Mouse (Mus musculus) Patski (cell line): Measurements from ENCODE around the gene Scube1. TPM values are rescaled to one million over a fixed set of nuclear protein-coding genes. Genes with fewer than 3 reads are reported as not detected.

Experiments used
- ATAC-seq: fragments of 100-300 bp; one replicate; pipeline ENCODE4 v1.8.0; 2021
- CTCF ChIA-PET: fragments of 350-600 bp; sonication (Branson Sonifier 250); formaldehyde crosslinking; loops from one replicate; lab custom pipeline; 2022; ENCODE audit warnings: inconsistent platforms; lab: Charles Lee
- POLR2A ChIA-PET: fragments of 350-600 bp; sonication (Branson Sonifier 250); formaldehyde crosslinking; loops from one replicate; lab custom pipeline; 2022; ENCODE audit warnings: antibody characterized with exemption, inconsistent platforms; lab: Charles Lee
- DNase-seq: peaks from one replicate; pipeline ENCODE4 v3.0.0-alpha.2; 2011; ENCODE audit warnings: low read depth, low spot score
- H3K27me3 ChIP-seq: fragments of 371-371 bp; one replicate; pipeline ENCODE4 v1.5.1; 2021
- CTCF ChIP-seq: fragments of 100-300 bp; IDR thresholded peaks from one replicate; pipeline ENCODE4 v1.5.1; 2021
- in situ Hi-C: fragments of 300-500 bp; cut with MboI; formaldehyde crosslinking; loops from 3 replicates; pipeline ENCODE4 v1.11.1; 2018; ENCODE audit warnings: low pct_unique_long_range_greater_than_20kb, mixed read lengths
- polyA plus RNA-seq: library from polyadenylated mRNA; unstranded; gene quantifications from one replicate; pipeline ENCODE4 v1.2.3, GENCODE M21; 2021

The Scube1 gene
- polyA plus RNA-seq, 1 experiment from 2014 or later: 0.71 TPM

- ATAC-seq (no peak), DNase-seq (no peak)
- CTCF ChIA-PET: interaction anchor here (1.0 kb wide), 1 partner anchor 29 kb away, joined by 3 read pairs; no protein-coding TSS in a partner anchor
- POLR2A ChIA-PET: no interaction called here
- in situ Hi-C loops: loop anchor here (10.0 kb wide), 1 partner anchor 90 kb away; no protein-coding TSS in a partner anchor
- peaks cover 35% of the 10 kb centered on the region for H3K27me3 ChIP-seq
- no peak for TF ChIP-seq CTCF
Observed at GRCm38 (mm10) chr15:83664722-83665121, 60.1 kb downstream of the Scube1 start.

- DNase-seq (no peak), ATAC-seq (no peak)
- ChIA-PET CTCF (no interaction called here), POLR2A (no interaction called here)
- TF ChIP-seq CTCF: no peak
- peaks cover 39% of the 10 kb centered on the region for H3K27me3 ChIP-seq
- in situ Hi-C loops: loop anchor here (10.0 kb wide), 1 partner anchor 92 kb away; no protein-coding TSS in a partner anchor
Observed at GRCm38 (mm10) chr15:83663066-83663465, 61.8 kb downstream of the Scube1 start.

DNA sequence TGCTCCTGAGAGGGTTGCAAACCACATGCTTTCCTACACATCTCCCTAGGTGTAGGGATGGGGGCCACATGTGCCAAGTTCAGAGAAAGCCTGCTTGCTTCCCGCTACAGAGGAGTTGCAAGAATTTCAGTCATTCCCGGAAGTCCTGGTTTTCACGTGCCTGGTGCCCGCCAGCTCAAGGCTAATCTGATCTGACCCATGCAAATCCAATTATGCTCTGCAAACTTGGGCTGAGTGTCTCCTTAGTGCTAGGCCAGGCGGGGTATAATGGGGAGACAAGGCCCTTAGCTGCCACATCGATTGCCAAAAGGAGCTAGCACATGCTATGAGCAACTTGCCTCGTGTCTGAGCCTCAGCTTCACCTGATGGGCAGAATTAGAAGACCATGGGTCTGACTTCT, 62.7 kb downstream of the Scube1 start:
- ATAC-seq: no peak
- no peak for DNase-seq
- no peak for TF ChIP-seq CTCF
- H3K27me3 ChIP-seq: peaks cover 41% of the 10 kb centered on the region
- ChIA-PET POLR2A (no interaction called here), CTCF (no interaction called here)
- in situ Hi-C loops: loop anchor here (10.0 kb wide), 1 partner anchor 93 kb away; no protein-coding TSS in a partner anchor

- peaks cover 40% of the 10 kb centered on the region for H3K27me3 ChIP-seq
Observed at GRCm38 (mm10) chr15:83642518-83642917, 82.3 kb downstream of the Scube1 start.

GRCm38 (mm10) chr15:83640208-83640607, 84.6 kb downstream of the Scube1 start:
- no peak for TF ChIP-seq CTCF
- peaks cover 30% of the 10 kb centered on the region for H3K27me3 ChIP-seq
- no peak for DNase-seq
- ATAC-seq: no peak
- CTCF ChIA-PET: no interaction called here
- in situ Hi-C loops: no loop called here
- POLR2A ChIA-PET: no interaction called here

More at GRCm38 (mm10) chr15:83642518-83642917, 82.3 kb downstream of the Scube1 start:
- DNase-seq (no peak), ATAC-seq (no peak)
- TF ChIP-seq CTCF: no peak
- ChIA-PET CTCF (no interaction called here), POLR2A (no interaction called here)
- in situ Hi-C loops: no loop called here

DNA sequence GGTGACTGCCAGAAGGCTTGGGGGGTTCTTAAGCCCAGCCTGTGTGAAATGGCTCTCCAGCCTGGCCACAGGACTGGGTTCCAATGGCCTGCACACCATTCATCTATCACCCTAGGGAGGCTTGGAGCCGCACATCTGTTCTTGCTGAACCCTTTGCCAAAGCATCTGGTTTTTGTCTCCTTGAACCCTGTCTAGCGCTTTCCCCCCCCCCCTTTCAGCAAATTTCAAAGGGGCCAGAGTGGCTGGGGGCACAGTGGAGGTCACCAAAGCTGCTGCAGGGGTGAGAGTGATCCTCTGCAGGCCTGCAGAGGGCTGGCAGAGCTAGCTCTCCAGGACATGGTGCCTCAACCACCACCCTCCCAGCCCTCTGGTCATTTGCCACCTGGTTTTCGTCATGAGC, 85.7 kb downstream of the Scube1 start:
- no peak for TF ChIP-seq CTCF
- ChIA-PET CTCF (no interaction called here), POLR2A (no interaction called here)
- no peak for DNase-seq
- peaks cover 23% of the 10 kb centered on the region for H3K27me3 ChIP-seq
- in situ Hi-C loops: no loop called here
- no peak for ATAC-seq

- CTCF ChIA-PET: no interaction called here
- H3K27me3 ChIP-seq: peaks cover 24% of the 10 kb centered on the region
- no peak for ATAC-seq
- TF ChIP-seq CTCF: no peak
- no peak for DNase-seq
- POLR2A ChIA-PET: no interaction called here
- in situ Hi-C loops: no loop called here
Observed at GRCm38 (mm10) chr15:83638196-83638899, 86.5 kb downstream of the Scube1 start.

- POLR2A ChIA-PET: no interaction called here
- peaks cover 17% of the 10 kb centered on the region for H3K27me3 ChIP-seq
- TF ChIP-seq CTCF: no peak
- in situ Hi-C loops: no loop called here
- ATAC-seq (no peak), DNase-seq (no peak)
- CTCF ChIA-PET: no interaction called here
Observed at GRCm38 (mm10) chr15:83636759-83637158, 88.1 kb downstream of the Scube1 start.

- ATAC-seq: no peak
- DNase-seq: no peak
- POLR2A ChIA-PET: no interaction called here
- peaks cover 19% of the 10 kb centered on the region for H3K27me3 ChIP-seq
- CTCF ChIA-PET: no interaction called here
- no peak for TF ChIP-seq CTCF
- in situ Hi-C loops: no loop called here
Observed at GRCm38 (mm10) chr15:83635251-83635650, 89.6 kb downstream of the Scube1 start.

DNA sequence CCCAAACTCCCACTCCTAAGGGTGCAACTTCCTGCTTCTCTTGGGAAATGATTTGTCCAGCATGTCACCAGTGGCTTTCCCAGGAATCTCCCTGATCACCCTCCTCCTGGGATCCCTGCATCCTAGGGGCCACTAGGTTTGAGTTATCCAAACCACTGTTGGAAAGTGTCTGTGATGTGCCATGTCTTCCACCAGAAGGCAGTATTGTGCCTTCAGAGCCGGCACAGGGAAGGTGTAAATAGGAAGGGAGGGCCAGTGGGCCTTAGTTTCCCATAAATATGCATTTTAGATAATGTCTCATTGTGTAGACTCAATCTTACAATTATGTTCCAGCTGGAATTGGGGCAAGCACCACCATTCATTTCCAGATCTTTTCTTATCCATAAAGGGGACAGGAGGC, 90.7 kb downstream of the Scube1 start:
- H3K27me3 ChIP-seq: peaks cover 19% of the 10 kb centered on the region
- ATAC-seq (no peak), DNase-seq (no peak)
- TF ChIP-seq CTCF: no peak
- ChIA-PET POLR2A (no interaction called here), CTCF (no interaction called here)
- in situ Hi-C loops: no loop called here

DNA sequence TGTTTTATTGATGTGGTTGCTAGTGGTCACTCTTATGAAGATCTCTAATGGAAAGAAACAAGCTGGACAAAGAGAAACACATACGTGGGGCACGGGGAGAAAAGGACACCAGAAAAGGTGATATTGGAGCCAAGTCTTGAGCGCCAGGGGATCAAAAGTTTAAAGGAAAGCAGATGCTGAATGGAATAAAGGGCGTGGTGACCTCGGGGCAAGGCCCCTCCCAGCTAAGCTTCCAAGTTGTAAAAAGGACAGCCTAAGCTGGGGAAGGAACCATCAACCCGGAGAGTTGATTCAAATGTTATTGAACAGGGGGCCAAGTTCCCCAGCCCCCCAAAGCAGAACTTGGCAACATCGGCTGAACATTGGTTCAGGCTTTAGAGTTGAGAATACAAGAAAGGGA, 93.8 kb downstream of the Scube1 start:
- ChIA-PET POLR2A (no interaction called here), CTCF (interaction anchor here (1.1 kb wide), 1 partner anchor 24 kb away, joined by 3 read pairs; no protein-coding TSS in a partner anchor)
- peaks cover 9% of the 10 kb centered on the region for H3K27me3 ChIP-seq
- in situ Hi-C loops: no loop called here
- DNase-seq (no peak), ATAC-seq (no peak)
- no peak for TF ChIP-seq CTCF

DNA sequence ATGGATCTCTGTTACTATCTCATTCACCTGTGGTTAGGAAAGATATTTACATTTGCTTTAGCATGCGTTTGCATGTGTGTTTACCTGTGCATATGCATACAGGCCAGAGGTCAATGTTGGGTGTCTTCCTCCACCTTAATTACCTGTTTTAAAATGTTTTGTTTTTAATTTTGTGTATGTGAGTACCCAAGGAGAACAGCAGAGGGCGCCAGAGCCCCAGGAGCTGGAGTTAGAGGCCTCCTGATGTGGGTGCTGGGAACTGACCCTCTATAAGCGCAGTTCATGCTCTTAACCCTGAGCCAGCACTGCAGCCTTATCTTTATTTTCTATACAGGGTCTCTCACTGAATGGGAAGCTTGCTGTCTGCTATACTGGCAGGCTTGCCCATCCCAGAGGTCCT, 95.1 kb downstream of the Scube1 start:
- ChIA-PET CTCF (interaction anchor here (1.1 kb wide), 1 partner anchor 22 kb away, joined by 3 read pairs; no protein-coding TSS in a partner anchor), POLR2A (no interaction called here)
- no peak for TF ChIP-seq CTCF
- DNase-seq (no peak), ATAC-seq (no peak)
- peaks cover 9% of the 10 kb centered on the region for H3K27me3 ChIP-seq
- in situ Hi-C loops: no loop called here
